Mouse (Mus musculus) MEL (cell line): ENCODE results near the gene Snrnp70. TPM values are rescaled to one million over a fixed set of nuclear protein-coding genes. Genes with fewer than 3 reads are reported as not detected.
A peak's percentile ranks its signal among the peaks of the same experiment; 100 is the strongest.

Experiments
- DNase-seq: peaks from one replicate; pipeline ENCODE4 v3.0.0; 2011; ENCODE audit warnings: low read depth, low spot score
- H3K27ac ChIP-seq: 2 replicates; pipeline ENCODE4 v1.5.1; 2012; ENCODE audit warnings: low read depth, mild to moderate bottlenecking, control low read depth, low read length, moderate library complexity; ENCODE audit not compliant: control insufficient read depth
- H3K27me3 ChIP-seq, 2 experiments: fragments of 150-350 bp in 1 of 2; sonication (generic) in 1 of 2; 2 replicates each; pipeline ENCODE4 v1.6.1; 2012; ENCODE audit warnings: low read length in 2 of 2, mild to moderate bottlenecking in 2 of 2, improper control_type of control experiment in 1 of 2, moderate library complexity in 1 of 2; ENCODE audit not compliant: insufficient read depth in 2 of 2, control insufficient read depth in 1 of 2
- H3K36me3 ChIP-seq, 2 experiments: 2 replicates each; pipeline ENCODE4 v1.6.1; 2012 to 2014; ENCODE audit warnings: low read length in 2 of 2, improper control_type of control experiment in 1 of 2, inconsistent platforms in 1 of 2, mild to moderate bottlenecking in 1 of 2; ENCODE audit not compliant: insufficient read depth in 2 of 2, control insufficient read depth in 1 of 2
- H3K4me1 ChIP-seq, 2 experiments: fragments of 150-350 bp in 1 of 2; sonication (generic) in 1 of 2; 2 replicates each; pipeline ENCODE4 v1.6.1; 2012; ENCODE audit warnings: low read length in 2 of 2, improper control_type of control experiment in 1 of 2, mild to moderate bottlenecking in 1 of 2; ENCODE audit not compliant: insufficient read depth in 2 of 2, control insufficient read depth in 1 of 2
- H3K4me3 ChIP-seq, 2 experiments: fragments of 150-350 bp in 1 of 2; sonication (generic) in 1 of 2; 2 replicates each; pipeline ENCODE4 v1.5.1; 2012; ENCODE audit warnings: low read depth in 2 of 2, low read length in 2 of 2, mild to moderate bottlenecking in 2 of 2, moderate library complexity in 2 of 2, control low read depth in 1 of 2, improper control_type of control experiment in 1 of 2; ENCODE audit not compliant: control insufficient read depth in 1 of 2, insufficient read depth in 1 of 2
- H3K79me2 ChIP-seq: 2 replicates; pipeline ENCODE4 v1.6.1; 2012; ENCODE audit warnings: mild to moderate bottlenecking, low read length, moderate library complexity; ENCODE audit not compliant: control insufficient read depth, poor library complexity, insufficient read depth
- H3K9ac ChIP-seq: 2 replicates; pipeline ENCODE4 v1.6.1; 2012; ENCODE audit warnings: low read depth, mild to moderate bottlenecking, control low read depth, low read length, moderate library complexity; ENCODE audit not compliant: control insufficient read depth, poor library complexity, severe bottlenecking
- H3K9me3 ChIP-seq: fragments of 150-350 bp; sonication (generic); replicated peaks from 2 replicates; pipeline ENCODE4 v1.6.1; 2012; ENCODE audit warnings: mild to moderate bottlenecking, low read length, improper control_type of control experiment, moderate library complexity; ENCODE audit not compliant: insufficient read depth
- CHD1 ChIP-seq: IDR thresholded peaks from 2 replicates; pipeline ENCODE4 v1.6.1; 2012; ENCODE audit warnings: low read depth, mild to moderate bottlenecking, inconsistent platforms, low read length, improper control_type of control experiment
- CHD2 ChIP-seq: IDR thresholded peaks from 2 replicates; pipeline ENCODE4 v1.6.1; 2011; ENCODE audit warnings: low read length, improper control_type of control experiment
- CTCF ChIP-seq, 3 experiments: IDR thresholded peaks in 2 of 3; conservative IDR thresholded peaks in 1 of 3; 2 replicates each; pipeline ENCODE4 v1.5.1; 2011 to 2012; ENCODE audit warnings: low read length in 3 of 3, low read depth in 2 of 3, mild to moderate bottlenecking in 2 of 3, improper control_type of control experiment in 1 of 3, inconsistent platforms in 1 of 3, mixed read lengths in 1 of 3, moderate library complexity in 1 of 3; ENCODE audit not compliant: control insufficient read depth in 1 of 3, insufficient read depth in 1 of 3, poor library complexity in 1 of 3, severe bottlenecking in 1 of 3
- E2F4 ChIP-seq: IDR thresholded peaks from 2 replicates; pipeline ENCODE4 v1.6.1; 2011; ENCODE audit warnings: low read depth, low read length, improper control_type of control experiment, borderline replicate concordance
- GABPA ChIP-seq: IDR thresholded peaks from 2 replicates; pipeline ENCODE4 v1.6.1; 2012; ENCODE audit warnings: low read depth, mild to moderate bottlenecking, inconsistent platforms, low read length, improper control_type of control experiment, moderate library complexity
- HCFC1 ChIP-seq: IDR thresholded peaks from 2 replicates; pipeline ENCODE4 v1.6.1; 2012; ENCODE audit warnings: low read depth, mild to moderate bottlenecking, inconsistent platforms, low read length, improper control_type of control experiment, moderate library complexity
- JUND ChIP-seq: IDR thresholded peaks from 2 replicates; pipeline ENCODE4 v1.6.1; 2011; ENCODE audit warnings: low read depth, mild to moderate bottlenecking, improper control_type of control experiment, low read length
- MAZ ChIP-seq: IDR thresholded peaks from 2 replicates; pipeline ENCODE4 v1.6.1; 2012; ENCODE audit warnings: low read depth, mild to moderate bottlenecking, inconsistent platforms, low read length, improper control_type of control experiment
- MXI1 ChIP-seq: IDR thresholded peaks from 2 replicates; pipeline ENCODE4 v1.6.1; 2011; ENCODE audit warnings: mild to moderate bottlenecking, low read depth, low read length, improper control_type of control experiment
- MYB ChIP-seq: IDR thresholded peaks from 2 replicates; pipeline ENCODE4 v1.6.1; 2011; ENCODE audit warnings: mild to moderate bottlenecking, low read depth, low read length, improper control_type of control experiment
- MYC ChIP-seq: IDR thresholded peaks from 2 replicates; pipeline ENCODE4 v1.6.1; 2011; ENCODE audit warnings: low read depth, mild to moderate bottlenecking, low read length, improper control_type of control experiment, moderate library complexity
- POLR2AphosphoS2 ChIP-seq: IDR thresholded peaks from 2 replicates; pipeline ENCODE4 v1.6.1; 2011; ENCODE audit warnings: low read length, improper control_type of control experiment
- SMC3 ChIP-seq: IDR thresholded peaks from 2 replicates; pipeline ENCODE4 v1.6.1; 2011; ENCODE audit warnings: low read depth, low read length, improper control_type of control experiment
- TCF12 ChIP-seq: IDR thresholded peaks from 2 replicates; pipeline ENCODE4 v1.6.1; 2014; ENCODE audit warnings: low read depth, mild to moderate bottlenecking, inconsistent platforms, low read length, improper control_type of control experiment, moderate library complexity
- UBTF ChIP-seq: IDR thresholded peaks from 2 replicates; pipeline ENCODE4 v1.6.1; 2012; ENCODE audit warnings: low read depth, mild to moderate bottlenecking, inconsistent platforms, low read length, improper control_type of control experiment, moderate library complexity, borderline replicate concordance; ENCODE audit not compliant: insufficient read depth
- USF1 ChIP-seq: IDR thresholded peaks from 2 replicates; pipeline ENCODE4 v1.6.1; 2014; ENCODE audit warnings: low read depth, mild to moderate bottlenecking, inconsistent platforms, low read length, improper control_type of control experiment, moderate library complexity
- USF2 ChIP-seq, 2 experiments: IDR thresholded peaks; 2 replicates each; pipeline ENCODE4 v1.6.1; 2011 to 2012; ENCODE audit warnings: improper control_type of control experiment in 2 of 2, low read length in 2 of 2, borderline replicate concordance in 1 of 2, inconsistent platforms in 1 of 2, low read depth in 1 of 2, mild to moderate bottlenecking in 1 of 2; ENCODE audit not compliant: insufficient read depth in 1 of 2
- ZMIZ1 ChIP-seq: IDR thresholded peaks from 2 replicates; pipeline ENCODE4 v1.6.1; 2012; ENCODE audit warnings: low read depth, mild to moderate bottlenecking, inconsistent platforms, low read length, improper control_type of control experiment, moderate library complexity
- ZNF384 ChIP-seq: IDR thresholded peaks from 2 replicates; pipeline ENCODE4 v1.6.1; 2012; ENCODE audit warnings: low read depth, mild to moderate bottlenecking, inconsistent platforms, low read length, improper control_type of control experiment
- polyA plus RNA-seq, 2 experiments: library from polyadenylated mRNA; stranded (reverse) in 1 of 2; unstranded in 1 of 2; fragments of >175 nt in 1 of 2; fragments of >200 nt in 1 of 2; gene quantifications; 2 replicates each; pipeline versions ENCODE4 v1.2.1 to v1.2.4; 2012; ENCODE audit warnings: low replicate concordance in 2 of 2, low read depth in 1 of 2; ENCODE audit not compliant: insufficient read length in 2 of 2, insufficient read depth in 1 of 2, missing spikeins in 1 of 2
- total RNA-seq: library from RNA; depleted of rRNA; stranded (reverse); fragments of 300-350 nt; gene quantifications from 2 replicates; pipeline ENCODE4 v1.2.3, GENCODE M21; 2012

Gene Snrnp70
- total and polyA plus RNA-seq, 3 experiments: 272 to 1,478 (median 588) TPM

- TF ChIP-seq E2F4 (no peak), ZMIZ1 (no peak), MXI1 (peak; percentile 38; the same call in 1 of the 2 replicates), MYC (no peak), CTCF (IDR thresholded peaks at IDR 0.05 in 2 of 3, conservative IDR thresholded peaks at IDR 0.05 in 1 of 3; ENCODE audit: control insufficient read depth in 1 of 3, insufficient read depth in 1 of 3, low read depth in 2 of 3, low read length in 3 of 3, poor library complexity in 1 of 3, severe bottlenecking in 1 of 3) (no peak), USF2 (IDR thresholded peaks at IDR 0.05; ENCODE audit: borderline replicate concordance in 1 of 2, insufficient read depth in 1 of 2, low read depth in 1 of 2, low read length in 2 of 2) (no peak), MYB (no peak), SMC3 (no peak), USF1 (no peak), JUND (no peak), POLR2AphosphoS2 (no peak), MAZ (0 out of 2 replicates have a peak, but pooled peaks have one; percentile 41), GABPA (no peak), CHD2 (no peak), CHD1 (no peak), ZNF384 (no peak)
Observed at GRCm38 (mm10) chr7:45333431-45333982, 62.0 kb downstream of the Snrnp70 start, which contains the start of gene Trpm4 (continued).

GRCm38 (mm10) chr7:45332685-45333425, 62.7 kb downstream of the Snrnp70 start:
- Histone ChIP-seq H3K79me2 (peaks cover 1% of the 10 kb centered on the region; the same call in 1 of the 2 replicates), H3K27me3 (no peaks in the 10 kb centered on the region)

More at GRCm38 (mm10) chr7:45332685-45333425, 62.7 kb downstream of the Snrnp70 start:
- H3K4me1 ChIP-seq: peaks cover 0 to 7% of the 10 kb centered on the region in 2 experiments; a peak in 2 of 4 replicates
- no peak overlapping the region for H3K27ac ChIP-seq
- peak; percentile 73 for DNase-seq
- TF ChIP-seq UBTF: no peak
- no peak for TF ChIP-seq TCF12
- TF ChIP-seq ZMIZ1: no peak
- TF ChIP-seq HCFC1: peak; percentile 9; the same call in 1 of the 2 replicates
- TF ChIP-seq, all 39 proteins: peak for 1
- Histone ChIP-seq H3K4me3 (peak overlapping the region; percentile 80), H3K9me3 (no peaks in the 10 kb centered on the region), H3K36me3 (no peaks in the 10 kb centered on the region), H3K9ac (peak overlapping the region; percentile 74)
